Mouse (Mus musculus) erythroblast, embryonic 14.5 days (primary cell): ENCODE data around the gene Pxdc1. TPM values are rescaled to one million over a fixed set of nuclear protein-coding genes. Genes with fewer than 3 reads are reported as not detected.

Source experiments
- H3K27me3 ChIP-seq: 2 replicates; pipeline ENCODE4 v1.6.1; 2012; ENCODE audit warnings: inconsistent platforms; ENCODE audit not compliant: control insufficient read depth
- H3K36me3 ChIP-seq: 2 replicates; pipeline ENCODE4 v1.6.1; 2012; ENCODE audit warnings: mild to moderate bottlenecking, inconsistent platforms; ENCODE audit not compliant: control insufficient read depth
- H3K4me1 ChIP-seq: 2 replicates; pipeline ENCODE4 v1.6.1; 2012; ENCODE audit warnings: inconsistent platforms; ENCODE audit not compliant: control insufficient read depth
- H3K4me3 ChIP-seq: replicated peaks from 2 replicates; pipeline ENCODE3; 2012; ENCODE audit warnings: moderate library complexity, mild to moderate bottlenecking, inconsistent platforms
- H3K9me3 ChIP-seq: 2 replicates; pipeline ENCODE4 v1.6.1; 2012; ENCODE audit warnings: low read length, inconsistent platforms, mixed read lengths; ENCODE audit not compliant: control insufficient read depth
- GATA1 ChIP-seq: IDR thresholded peaks from 2 replicates; pipeline ENCODE4 v1.6.1; 2012; ENCODE audit warnings: low read length, inconsistent platforms, mixed read lengths
- TAL1 ChIP-seq: IDR thresholded peaks from 3 replicates; pipeline ENCODE4 v1.6.1; 2012; ENCODE audit warnings: low read length, inconsistent platforms, mixed read lengths
- polyA plus RNA-seq: library from polyadenylated mRNA; stranded (reverse); fragments of >175 nt; gene quantifications from 2 replicates; pipeline ENCODE4 v1.2.3, GENCODE M21; 2012

The Pxdc1 gene
- polyA plus RNA-seq, result 0.02 and 0.08 TPM in 2 replicates

DNA sequence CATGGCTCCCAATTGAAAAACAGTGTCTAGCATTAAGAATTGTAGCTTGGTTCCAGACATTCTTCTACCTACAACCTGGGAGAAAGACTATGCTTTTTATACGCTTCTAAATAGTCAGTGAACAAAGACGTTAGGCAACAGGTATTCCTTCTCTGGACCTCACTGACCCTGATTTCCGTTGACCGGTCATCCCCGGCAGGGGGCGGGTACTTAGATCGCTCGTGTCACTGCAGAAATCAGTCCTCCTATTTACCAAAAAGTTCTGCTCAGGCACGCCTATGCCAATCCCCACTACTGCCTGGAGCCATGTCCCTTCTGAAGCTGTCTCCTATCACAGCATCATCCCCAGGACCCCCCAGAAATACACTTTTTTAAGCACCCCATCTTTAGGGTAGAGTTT is at the start of gene Pxdc1:
TSS of gene Pxdc1 (minus strand) at position 96 of the 400 bp plus-strand sequence.
- peaks cover 58% of the 10 kb centered on the region for H3K27me3 ChIP-seq

DNA sequence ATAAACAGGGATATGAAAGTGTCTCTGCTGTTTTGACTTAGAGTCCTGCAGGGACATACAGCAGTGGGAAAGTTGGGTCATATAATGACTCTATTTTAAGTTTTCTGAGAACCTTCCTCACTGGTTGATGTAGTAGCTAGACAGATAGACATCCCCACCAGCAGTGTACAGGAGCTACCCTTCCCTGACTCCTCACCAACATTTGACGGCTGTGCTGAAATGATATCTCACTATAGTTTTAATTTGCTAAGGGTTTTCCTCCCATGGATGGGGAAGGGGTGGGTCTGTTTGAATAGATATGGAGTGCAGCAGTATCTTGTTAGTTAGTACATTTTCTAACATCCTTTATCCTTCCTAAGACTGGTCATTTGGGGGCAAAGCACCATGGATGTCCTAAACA is 47.3 kb upstream of the Pxdc1 start:
- Histone ChIP-seq H3K27me3 (no peaks in the 10 kb centered on the region), H3K4me1 (no peaks in the 10 kb centered on the region), H3K4me3 (no peak overlapping the region), H3K9me3 (no peaks in the 10 kb centered on the region), H3K36me3 (no peaks in the 10 kb centered on the region)
- TF ChIP-seq TAL1 (no peak), GATA1 (no peak)

More for the DNA sequence above, at the start of gene Pxdc1:
- Histone ChIP-seq H3K4me1 (peaks cover 4% of the 10 kb centered on the region), H3K4me3 (peak within 1 kb of the TSS; percentile 59), H3K36me3 (no peaks in the 10 kb centered on the region), H3K9me3 (peaks cover 7% of the 10 kb centered on the region; the same call in 1 of the 2 replicates)
- TF ChIP-seq TAL1 (no peak), GATA1 (no peak)

DNA sequence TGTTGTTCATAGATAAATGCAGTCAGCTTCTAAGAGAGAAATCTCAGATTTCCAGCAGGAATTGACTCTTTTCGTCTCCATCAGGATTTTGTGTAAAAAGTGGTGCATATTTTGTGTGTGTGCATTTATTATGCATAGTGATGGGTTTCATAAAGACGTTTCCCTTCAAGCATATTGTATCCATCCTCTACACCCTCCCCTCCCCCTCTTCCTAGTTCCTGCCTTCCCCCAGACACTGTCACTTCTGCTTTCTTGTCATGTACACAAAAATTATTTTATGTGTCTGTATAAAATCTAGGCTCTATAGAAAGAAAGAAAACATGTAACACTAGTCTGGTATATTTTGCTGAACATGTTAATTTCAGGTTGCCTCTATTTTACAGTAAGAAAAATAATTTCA is 46.8 kb upstream of the Pxdc1 start:
- TF ChIP-seq GATA1, result no peak
- TF ChIP-seq TAL1, result no peak
- H3K27me3 ChIP-seq, result no peaks in the 10 kb centered on the region
- no peak overlapping the region for H3K4me3 ChIP-seq
- no peaks in the 10 kb centered on the region for H3K4me1 ChIP-seq
- H3K36me3 ChIP-seq, result no peaks in the 10 kb centered on the region
- H3K9me3 ChIP-seq, result no peaks in the 10 kb centered on the region

DNA sequence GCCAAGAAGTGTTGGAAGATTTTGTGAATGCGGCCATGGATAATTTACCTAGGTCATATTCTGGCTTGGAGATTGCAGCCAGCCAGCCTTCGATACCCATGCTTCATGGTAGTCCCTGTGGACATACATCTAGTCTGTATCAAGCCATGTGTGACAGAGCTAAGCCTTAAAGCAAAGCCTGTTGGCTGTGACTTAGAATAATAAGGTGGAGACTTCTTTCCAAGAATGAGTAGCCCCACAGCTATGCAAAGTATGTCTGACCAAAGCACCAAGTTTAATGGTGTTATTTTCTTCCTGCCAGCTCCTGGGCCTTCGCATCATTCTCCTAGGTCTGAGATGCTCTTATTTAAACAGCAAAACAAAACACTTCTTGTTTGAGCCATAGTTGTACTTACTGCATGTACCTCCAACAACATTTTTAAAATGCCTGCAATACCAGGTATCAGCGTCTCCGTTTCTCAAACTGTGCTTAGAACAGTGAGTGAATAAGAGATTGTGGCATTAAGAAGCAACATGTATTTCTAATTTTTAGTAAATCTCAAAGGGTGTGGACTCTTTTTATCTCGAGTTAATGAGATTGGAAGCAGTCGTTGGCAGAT is 43.5 kb upstream of the Pxdc1 start:
- H3K4me1 ChIP-seq, result no peaks in the 10 kb centered on the region
- no peak for TF ChIP-seq GATA1
- no peak for TF ChIP-seq TAL1
- H3K27me3 ChIP-seq, result no peaks in the 10 kb centered on the region
- no peaks in the 10 kb centered on the region for H3K9me3 ChIP-seq
- H3K4me3 ChIP-seq, result no peak overlapping the region
- H3K36me3 ChIP-seq, result no peaks in the 10 kb centered on the region

DNA sequence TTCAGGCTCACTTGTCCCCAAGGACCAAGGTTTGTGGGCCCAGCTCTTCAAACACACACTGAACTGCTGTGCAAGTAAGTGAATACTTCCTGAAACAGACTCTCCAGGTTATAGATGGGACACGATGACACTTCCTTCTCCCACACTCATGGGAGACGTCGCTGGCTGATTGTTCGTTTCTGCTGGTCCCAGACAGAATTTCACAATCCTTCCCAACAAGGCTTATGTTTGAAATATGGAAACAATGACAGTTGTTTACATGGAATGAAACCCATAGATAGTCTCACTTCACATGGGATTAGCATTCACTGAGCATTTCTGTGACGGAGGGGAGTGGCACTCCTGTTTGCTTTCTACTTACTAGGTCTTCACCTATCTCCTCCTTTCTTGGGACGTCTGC is 39.8 kb upstream of the Pxdc1 start:
- H3K4me1 ChIP-seq, result no peaks in the 10 kb centered on the region
- no peaks in the 10 kb centered on the region for H3K9me3 ChIP-seq
- H3K36me3 ChIP-seq, result no peaks in the 10 kb centered on the region
- TF ChIP-seq TAL1 (no peak), GATA1 (no peak)
- H3K27me3 ChIP-seq, result no peaks in the 10 kb centered on the region
- H3K4me3 ChIP-seq, result no peak overlapping the region

DNA sequence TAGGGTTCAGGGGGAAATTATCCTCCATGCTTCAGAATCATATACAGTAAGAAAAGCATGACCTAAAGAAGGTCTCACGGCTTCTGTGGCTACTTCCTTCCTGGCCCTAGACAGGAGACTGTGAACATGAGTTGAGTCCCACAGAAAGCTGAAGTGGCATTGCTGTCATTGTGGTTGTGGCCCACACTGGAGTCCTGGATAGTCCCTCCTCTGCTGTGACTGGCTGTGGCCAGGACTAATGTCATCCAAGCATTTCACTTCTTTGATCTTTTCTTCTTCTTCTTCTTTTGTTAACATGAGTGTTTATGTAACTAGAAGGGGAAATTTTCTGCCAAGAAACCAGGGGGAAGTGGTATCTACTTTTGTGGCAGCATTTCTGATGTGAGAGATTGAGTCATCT is 37.8 kb upstream of the Pxdc1 start:
- no peaks in the 10 kb centered on the region for H3K9me3 ChIP-seq
- no peaks in the 10 kb centered on the region for H3K27me3 ChIP-seq
- H3K4me1 ChIP-seq, result no peaks in the 10 kb centered on the region
- H3K36me3 ChIP-seq, result no peaks in the 10 kb centered on the region
- H3K4me3 ChIP-seq, result no peak overlapping the region
- no peak for TF ChIP-seq TAL1
- no peak for TF ChIP-seq GATA1

DNA sequence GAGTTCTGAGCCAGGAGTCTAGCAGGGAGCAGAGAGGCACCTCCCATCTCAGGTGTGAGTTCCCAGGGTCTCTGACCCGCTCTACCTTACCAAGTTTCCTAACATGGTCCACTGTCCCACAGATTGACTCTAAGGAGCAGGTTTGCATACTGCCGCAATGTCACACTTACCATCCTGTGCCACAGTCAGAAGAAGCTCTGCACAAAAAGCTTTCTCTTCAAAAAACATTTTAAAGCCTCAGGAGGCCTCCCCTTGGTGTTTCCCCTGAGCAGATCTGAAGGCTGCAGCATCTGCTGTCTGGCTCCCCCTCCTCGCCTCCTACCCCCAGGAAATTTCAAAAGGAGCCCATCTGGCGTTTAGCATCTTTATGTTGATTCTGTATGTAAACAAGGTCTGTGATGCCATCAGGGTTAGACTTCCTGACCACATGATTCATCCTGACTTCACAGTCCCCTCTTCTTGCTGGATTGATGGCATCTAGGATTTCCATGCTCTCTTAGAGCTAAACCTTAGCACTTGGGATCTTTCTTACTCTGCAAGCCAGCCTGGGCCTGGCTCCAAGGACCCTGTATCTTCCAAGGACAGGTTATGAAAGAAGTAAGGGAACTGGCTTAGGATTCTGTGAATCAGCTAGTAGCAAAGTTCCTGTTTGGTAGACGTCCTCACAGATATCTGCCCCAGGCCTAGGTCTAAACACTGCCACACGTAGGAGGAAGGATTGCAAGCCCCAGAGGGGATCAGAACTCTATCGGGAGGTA is 31.9 kb upstream of the Pxdc1 start:
- Histone ChIP-seq H3K27me3 (no peaks in the 10 kb centered on the region), H3K4me3 (no peak overlapping the region), H3K9me3 (no peaks in the 10 kb centered on the region), H3K4me1 (no peaks in the 10 kb centered on the region), H3K36me3 (no peaks in the 10 kb centered on the region)
- TF ChIP-seq TAL1, result no peak
- no peak for TF ChIP-seq GATA1

DNA sequence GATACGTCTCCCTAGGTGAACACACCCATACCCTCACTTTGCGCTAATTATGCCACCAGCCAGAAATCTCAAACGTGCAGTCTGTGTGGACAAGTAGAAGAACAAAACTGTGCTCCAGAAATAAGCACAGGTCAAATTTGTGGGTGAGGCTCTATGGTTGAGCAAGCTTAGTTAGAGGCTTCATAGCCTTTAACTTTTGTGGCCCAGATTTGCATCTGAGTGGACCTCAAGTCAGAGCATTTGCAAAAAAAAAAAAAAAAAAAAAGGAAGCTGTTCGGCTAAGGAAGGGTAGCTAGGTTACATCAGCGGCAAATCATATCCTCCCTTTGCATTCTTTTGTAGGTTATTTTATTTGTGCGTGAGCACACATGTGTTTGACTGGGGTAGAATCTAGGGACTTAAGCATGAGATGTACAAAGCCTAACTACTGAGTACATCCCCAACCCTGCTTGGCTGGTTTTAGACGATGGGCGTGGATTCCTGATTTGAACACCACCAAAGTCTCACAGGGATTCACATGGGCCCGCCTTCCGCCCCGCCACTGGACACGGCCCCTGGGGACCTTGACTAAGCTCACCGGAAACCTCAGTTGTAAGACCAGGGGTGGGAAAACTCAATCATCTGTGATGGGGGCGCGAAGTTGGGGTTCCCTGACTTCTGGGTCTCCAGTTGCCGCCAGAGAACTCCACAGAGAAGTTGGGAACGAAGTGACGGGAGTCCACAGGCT is 30.6 kb upstream of the Pxdc1 start:
- no peaks in the 10 kb centered on the region for H3K9me3 ChIP-seq
- no peak overlapping the region for H3K4me3 ChIP-seq
- no peak for TF ChIP-seq TAL1
- TF ChIP-seq GATA1, result no peak
- H3K36me3 ChIP-seq, result no peaks in the 10 kb centered on the region
- H3K4me1 ChIP-seq, result no peaks in the 10 kb centered on the region
- H3K27me3 ChIP-seq, result no peaks in the 10 kb centered on the region

DNA sequence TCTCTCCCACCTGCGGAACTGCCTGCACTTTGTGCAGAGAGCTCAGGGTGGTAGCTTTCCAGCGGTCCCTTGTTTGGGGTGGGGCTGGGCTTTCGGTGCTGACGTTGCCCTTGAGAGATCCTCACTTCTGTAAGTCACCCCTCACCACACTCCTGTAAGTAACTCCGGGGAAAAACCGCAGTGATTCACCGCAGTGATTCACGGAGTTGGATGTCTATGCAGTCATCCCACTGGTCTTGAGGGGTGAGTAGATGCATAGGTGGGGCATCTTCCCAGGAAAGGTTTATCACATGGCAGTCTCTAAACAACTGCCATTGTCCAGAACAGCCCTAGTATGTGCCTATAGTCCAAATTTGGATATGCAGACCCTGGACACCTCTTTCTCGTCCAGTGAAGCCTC is 30.0 kb upstream of the Pxdc1 start:
- Histone ChIP-seq H3K4me3 (no peak overlapping the region), H3K36me3 (no peaks in the 10 kb centered on the region), H3K27me3 (no peaks in the 10 kb centered on the region), H3K9me3 (no peaks in the 10 kb centered on the region), H3K4me1 (no peaks in the 10 kb centered on the region)
- TF ChIP-seq GATA1 (no peak), TAL1 (no peak)
